Mouse (Mus musculus) ovary, postnatal 10 days (tissue): Measurements from ENCODE around the gene Gm26741.
"Not testable (repeated sequence)": the region's sequence is repeated elsewhere in the genome, so short reads cannot be mapped to it uniquely, and the experiment has no call there.

ENCODE experiments used
- DNase-seq: peaks from one replicate; pipeline ENCODE4 v3.0.0; 2022; ENCODE audit warnings: low spot score

Gm26741 gene

DNA sequence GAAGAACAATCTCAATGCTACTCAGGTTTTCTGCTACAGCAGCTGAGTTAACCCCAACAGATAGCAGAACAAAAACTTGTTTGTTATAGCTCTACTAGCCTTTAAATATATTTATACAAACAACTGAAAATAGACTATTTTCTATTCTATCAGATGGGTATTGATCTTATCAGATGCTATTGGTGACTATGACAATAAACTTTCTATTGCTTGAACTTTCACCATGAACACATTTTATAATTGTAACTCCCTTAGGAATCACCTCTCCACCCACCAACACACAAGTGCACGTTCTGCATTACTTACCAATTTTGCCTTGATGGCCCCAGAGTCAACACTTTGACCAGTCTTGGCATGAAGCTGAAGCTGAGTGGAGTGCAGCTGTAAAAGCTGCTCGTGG, at the start of gene Gm26741:
Gene Gm26741 (plus strand): TSS at position 301 of the 400 bp plus-strand sequence.
- no peak for DNase-seq

GRCm38 (mm10) chr10:52309196-52309595, 49.4 kb upstream of the Gm26741 start:
- no peak for DNase-seq

DNA sequence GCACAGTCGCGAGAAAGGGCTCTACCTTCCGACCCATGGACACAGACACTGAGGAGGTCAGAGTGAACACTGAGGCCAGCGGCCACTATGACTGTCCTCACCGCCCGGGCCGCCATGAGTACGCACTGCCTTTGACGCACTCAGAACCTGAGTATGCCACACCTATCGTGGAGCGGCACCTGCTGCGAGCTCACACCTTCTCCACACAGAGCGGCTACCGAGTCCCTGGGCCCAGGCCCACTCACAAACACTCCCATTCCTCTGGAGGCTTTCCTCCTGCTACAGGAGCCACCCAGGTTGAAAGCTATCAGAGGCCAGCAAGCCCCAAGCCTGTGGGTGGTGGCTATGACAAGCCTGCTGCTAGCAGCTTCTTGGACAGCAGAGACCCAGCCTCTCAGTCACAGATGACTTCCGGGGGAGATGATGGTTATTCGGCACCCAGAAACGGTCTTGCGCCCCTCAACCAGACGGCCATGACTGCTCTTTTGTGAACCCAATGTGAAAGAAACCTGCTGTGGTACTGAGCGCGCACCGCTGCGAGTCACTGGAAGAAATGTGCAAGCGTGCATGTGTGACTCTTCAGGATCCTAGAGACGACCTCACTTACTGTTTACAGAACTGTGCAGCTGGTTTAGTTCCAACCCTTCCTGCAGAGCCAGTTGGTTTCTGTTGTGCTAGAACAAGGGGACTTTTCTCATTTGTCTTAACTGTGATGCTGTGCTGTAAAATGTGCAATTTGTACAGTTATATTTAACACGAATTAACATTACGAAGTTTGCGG, 38.9 kb upstream of the Gm26741 start:
- DNase-seq: no peak

GRCm38 (mm10) chr10:52321918-52322317, 36.6 kb upstream of the Gm26741 start:
- DNase-seq: no peak

DNA sequence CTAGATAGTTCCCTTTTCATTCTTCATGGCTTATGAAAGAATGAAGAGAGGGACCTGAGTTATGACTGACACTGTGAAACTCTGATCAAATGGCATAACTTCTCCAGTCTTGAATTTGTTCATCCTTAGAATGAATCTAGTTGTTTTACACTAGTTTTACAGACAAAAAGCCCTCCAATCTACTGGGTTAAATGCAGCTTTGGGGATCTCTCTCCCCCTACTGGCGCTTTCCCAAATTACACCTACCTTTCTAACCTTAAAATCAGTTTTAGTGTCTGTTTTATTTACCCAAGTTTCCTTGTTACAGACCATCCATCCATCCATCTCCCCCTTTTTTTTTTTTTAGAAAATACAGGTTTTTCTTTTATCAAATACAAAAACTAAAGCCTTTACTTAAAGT, 27.6 kb upstream of the Gm26741 start:
- no peak for DNase-seq

- DNase-seq: not testable (repeated sequence)
Measured at GRCm38 (mm10) chr10:52343324-52343723, 15.2 kb upstream of the Gm26741 start.

- DNase-seq: no peak
Measured at GRCm38 (mm10) chr10:52353184-52353583, 5.4 kb upstream of the Gm26741 start.

GRCm38 (mm10) chr10:52360241-52360735, 1.7 kb downstream of the Gm26741 start:
- no peak for DNase-seq

DNA sequence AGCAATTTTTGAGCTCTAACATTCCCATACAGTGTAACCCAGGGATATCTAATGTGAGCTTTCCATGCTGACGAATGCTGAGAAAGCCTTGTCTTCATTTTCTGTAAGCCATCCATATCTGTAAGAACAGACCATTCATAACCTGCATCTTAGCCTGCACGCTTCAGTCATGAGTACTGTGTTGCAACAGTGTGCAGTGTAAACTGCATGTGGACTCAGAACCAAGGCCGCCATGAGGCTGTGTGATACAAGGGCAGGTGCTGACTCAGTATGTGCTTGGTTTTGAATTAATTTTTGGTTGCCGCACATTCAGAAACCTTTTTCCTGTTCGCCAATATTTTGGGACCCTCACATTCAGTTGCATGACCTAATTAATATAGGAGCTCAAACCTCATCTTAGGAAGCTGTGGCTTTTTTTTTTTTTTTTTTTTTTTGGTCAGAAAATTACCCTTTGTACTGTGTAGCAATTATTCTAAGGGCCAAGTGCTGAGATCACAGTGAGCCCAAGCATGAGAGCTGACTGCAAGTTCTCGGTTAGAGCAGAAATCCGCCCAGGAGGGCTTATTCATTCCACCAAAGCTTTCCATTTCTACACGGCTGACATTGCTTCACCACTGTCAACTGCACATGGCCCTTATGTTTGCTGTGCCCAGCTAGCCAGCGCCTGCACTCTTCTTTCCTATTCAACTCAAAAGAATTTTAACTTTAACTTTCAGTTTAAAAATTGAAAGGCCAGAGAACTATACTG, 2.5 kb downstream of the Gm26741 start:
- no peak for DNase-seq

DNA sequence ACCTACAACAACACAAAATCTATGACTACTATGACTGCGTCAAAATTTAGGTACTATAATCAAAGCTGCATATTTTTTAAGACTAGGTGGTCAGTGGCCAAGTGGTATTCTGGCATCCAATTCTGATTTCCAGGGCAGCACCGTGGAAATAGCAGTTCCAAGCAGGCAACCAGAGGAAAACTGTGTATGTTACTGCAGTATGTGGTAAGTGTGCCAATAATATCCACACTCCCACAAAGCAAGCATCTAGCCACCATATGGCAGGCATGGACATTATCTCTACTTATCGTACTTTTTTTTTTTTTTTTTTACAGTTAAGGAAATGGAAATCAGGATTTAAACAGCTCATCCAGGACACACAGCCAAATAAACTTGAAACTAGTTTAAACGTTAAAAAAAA, 9.8 kb downstream of the Gm26741 start:
- no peak for DNase-seq

GRCm38 (mm10) chr10:52373834-52374233, 15.3 kb downstream of the Gm26741 start:
- no peak for DNase-seq

- no peak for DNase-seq
Measured at GRCm38 (mm10) chr10:52374651-52375050, 16.1 kb downstream of the Gm26741 start.

GRCm38 (mm10) chr10:52376422-52376821, 17.9 kb downstream of the Gm26741 start:
- no peak for DNase-seq

GRCm38 (mm10) chr10:52377813-52378212, 19.2 kb downstream of the Gm26741 start:
- DNase-seq: no peak

DNA sequence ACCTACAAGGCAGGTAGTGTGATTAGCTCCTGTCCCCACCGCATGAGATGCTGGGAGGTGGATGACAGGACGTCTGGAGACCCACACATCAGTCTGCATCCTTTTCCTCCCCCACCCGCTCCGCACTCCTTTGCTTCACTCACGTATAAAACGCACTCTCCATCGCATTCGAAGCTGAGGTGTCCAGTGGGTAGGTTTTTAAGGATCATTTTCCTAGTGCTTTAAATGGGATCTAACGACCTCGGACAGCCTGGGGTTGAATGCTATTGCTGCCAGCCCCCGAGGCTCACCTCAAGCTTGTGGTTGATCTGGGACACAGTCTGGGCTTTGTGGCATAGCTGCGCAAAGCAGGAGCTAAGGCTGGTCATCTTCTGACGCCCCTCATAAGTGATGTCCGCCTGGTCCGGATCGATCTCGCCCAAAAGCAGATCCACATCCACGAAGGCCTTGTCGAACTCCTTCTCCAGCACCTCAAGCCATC, 22.8 kb downstream of the Gm26741 start:
- no peak for DNase-seq

DNA sequence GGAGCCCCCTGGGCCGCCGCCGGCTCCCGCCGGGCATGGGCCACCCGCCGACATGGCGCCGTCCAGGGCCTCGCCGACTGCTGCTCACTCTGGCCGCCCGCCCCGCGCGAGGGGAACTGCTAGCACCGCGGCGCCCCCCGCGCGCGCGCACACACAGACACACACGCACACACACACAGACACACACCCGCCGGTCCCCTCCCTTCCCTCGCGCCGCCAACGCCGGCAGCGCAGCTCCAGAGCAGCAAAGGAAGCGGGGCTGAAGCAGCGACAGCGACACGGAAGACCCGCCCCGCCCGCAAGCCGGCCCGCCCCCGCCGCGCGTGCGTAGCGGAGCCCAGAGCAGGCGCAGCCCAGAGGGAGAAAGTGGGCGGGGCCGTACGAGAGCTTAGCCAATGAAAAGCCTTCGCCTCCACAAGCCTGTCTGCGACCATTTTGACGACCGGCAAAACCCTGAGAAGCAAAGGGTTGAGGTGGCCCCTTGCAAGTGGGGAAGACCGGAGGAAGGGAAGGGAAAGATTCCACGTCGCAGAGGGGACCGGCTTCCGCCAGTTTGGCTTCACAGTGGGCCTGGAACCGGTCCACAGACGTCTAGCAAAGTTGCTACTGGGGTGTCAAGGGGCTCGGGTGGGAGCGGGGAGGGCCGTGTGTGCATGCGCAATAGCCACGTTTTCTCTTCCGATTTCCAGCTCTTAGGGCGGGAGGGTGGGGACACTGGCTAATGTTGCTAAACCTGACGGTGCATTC, 23.5 kb downstream of the Gm26741 start, which contains the start of gene Gopc:
Gene Gopc (minus strand): TSS at position 280 of the 747 bp plus-strand sequence.
- peak; percentile 90 for DNase-seq

GRCm38 (mm10) chr10:52383022-52383421, 24.5 kb downstream of the Gm26741 start:
- DNase-seq: no peak

DNA sequence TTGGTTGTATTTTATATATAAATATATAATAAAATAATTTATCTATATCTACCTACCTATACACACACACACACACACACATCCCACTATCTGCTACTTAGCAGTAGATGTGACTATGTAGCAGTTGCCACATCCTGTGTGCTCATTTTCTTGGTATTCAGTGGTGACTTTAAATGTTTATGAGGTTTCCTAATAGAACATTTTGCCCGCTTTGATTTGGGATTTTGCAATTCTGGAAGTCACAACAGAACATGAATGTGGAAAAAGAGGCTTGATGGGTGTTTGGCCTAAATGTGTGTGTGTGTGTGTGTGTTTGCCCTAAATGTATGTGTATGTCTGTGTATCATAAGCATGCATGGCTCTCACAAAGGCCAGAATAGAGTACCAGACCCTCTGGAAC, 25.0 kb downstream of the Gm26741 start:
- no peak for DNase-seq

GRCm38 (mm10) chr10:52384823-52385610, 26.4 kb downstream of the Gm26741 start:
- DNase-seq: no peak

- DNase-seq: no peak
Measured at GRCm38 (mm10) chr10:52387192-52387591, 28.6 kb downstream of the Gm26741 start.

DNA sequence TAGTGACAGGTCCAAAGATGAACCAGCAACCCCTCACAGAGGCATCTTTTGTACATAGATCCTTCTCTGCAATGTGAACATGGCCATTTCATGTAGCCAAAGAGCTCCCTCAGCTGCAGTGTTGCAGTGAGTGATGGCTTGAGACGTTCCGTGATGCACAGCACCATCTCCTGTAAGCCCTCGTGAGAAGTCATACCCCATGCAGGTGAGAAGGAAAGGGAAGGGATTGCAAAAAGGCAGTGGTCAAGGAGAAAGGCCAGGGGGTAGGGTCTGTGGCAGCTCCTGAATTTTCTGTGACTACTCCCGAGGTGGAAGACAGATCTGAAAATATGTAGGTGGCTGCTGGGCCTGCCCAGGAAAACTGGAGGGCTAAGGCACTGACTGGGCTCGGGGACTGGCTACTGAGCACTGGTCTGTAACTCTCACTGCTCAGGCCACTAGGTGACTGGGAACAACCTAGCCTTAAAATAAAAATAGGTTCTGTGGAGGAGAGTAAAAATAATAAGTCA, 30.4 kb downstream of the Gm26741 start, which contains the start of gene Nepn:
Gene Nepn (plus strand): TSS at position 51 of the 509 bp plus-strand sequence.
- DNase-seq: no peak
